Mouse (Mus musculus): ENCODE data around the gene Sec31a.

Gene Sec31a

DNA sequence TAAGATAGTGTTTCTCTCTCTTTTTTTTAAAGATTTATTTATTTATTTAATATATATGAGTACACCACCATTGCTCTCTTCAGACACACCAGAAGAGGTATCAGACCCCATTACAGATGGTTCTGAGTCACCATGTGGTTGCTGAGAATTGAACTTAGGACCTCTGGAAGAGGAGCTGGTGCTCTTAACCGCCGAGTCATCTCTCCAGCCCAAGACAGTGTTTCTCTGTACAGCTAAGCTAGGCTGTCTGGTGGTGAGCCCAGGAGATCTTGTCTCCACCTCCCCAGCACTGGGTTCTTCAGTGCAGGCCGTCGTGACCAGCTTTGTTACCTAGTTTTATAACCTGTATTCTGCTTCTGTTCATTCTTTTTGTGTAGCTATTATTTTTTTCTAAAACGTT, 5.8 kb downstream of the Sec31a start:
- in situ Hi-C loops (cut with MboI, MseI) = no loop called here

DNA sequence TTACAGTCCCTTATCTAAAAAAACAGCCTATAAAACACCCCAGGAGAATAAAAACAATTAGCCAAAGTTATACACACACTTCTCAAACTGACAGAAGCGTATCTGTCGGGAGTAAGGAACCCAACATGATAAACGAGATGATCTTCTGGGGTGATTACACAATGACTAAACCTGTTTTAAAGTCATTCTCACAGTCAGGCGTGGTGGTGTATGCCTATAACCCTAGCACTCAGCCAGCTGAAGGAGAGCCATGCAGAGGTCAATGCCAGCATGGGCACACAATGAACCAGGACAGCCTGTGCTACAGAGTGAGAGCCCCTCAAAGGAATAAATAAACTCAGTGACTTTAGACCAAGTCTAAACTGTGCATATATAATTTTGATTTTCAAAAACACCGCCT, 7.5 kb downstream of the Sec31a start:
- in situ Hi-C loops (cut with MboI, MseI) = no loop called here

DNA sequence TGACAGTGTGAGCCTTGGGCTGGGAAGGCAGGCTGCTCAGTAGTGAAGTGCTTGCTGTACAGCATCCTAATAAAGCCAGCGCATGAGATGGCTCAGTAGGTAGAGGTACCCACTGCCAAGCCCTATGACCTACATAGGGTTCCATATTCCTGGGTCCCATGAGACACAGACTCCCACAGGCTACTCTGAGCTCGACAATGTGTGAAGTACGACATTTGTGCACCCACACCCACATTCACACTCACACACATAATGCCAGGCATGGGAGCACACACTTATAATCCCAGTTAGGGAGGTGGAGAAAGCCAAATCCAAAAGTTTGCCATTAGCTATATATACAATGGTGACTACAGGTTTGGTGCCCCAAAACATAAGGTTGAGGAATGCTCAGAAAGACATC, 19.3 kb downstream of the Sec31a start:
- in situ Hi-C loops (cut with MboI, MseI) = no loop called here

DNA sequence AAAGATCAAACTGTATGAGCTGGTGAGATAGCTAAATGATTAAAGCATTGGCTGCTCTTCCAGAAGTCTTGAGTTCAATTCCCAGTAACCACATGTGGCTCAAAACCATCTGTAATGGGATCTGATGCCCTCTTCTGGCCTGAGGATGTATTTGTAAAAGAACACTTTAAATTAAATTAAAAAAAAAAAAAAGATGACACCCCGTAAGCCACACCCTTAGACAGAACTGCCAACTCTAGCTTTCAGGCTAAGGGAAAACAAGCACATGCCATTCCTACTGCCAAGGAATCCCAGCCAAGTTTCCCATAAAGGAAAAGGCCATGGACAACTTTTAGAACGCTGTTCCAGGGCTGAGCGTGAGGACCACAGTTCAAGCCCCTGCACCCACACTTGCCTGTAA, 22.4 kb downstream of the Sec31a start:
- in situ Hi-C loops (cut with MboI, MseI) = no loop called here

DNA sequence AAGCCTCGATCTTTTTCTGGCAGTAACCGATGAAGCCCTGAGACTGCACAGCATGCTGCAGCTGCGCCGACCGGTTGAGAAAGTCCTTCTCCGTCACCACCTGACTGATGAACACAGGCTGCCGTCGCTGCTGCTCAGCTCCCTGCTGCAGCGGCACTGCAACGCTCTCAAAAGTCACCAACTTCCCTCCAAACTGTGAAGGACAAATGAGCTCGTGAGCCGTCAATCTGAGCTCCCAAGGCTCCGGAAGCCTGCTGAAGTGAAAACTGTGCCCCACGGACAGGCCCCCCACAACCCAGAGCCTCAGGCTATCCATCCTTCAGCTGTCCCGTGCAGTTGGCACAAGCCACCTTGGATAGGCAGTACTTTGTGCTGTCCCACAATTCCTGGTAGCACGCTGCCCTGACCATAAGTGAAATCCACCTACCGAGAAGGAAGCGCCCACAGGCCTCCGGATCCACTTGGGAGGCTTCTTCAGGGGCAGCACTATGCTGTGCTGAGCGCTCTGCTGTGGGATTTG, 23.5 kb downstream of the Sec31a start:
- in situ Hi-C loops (cut with MboI, MseI) = no loop called here

DNA sequence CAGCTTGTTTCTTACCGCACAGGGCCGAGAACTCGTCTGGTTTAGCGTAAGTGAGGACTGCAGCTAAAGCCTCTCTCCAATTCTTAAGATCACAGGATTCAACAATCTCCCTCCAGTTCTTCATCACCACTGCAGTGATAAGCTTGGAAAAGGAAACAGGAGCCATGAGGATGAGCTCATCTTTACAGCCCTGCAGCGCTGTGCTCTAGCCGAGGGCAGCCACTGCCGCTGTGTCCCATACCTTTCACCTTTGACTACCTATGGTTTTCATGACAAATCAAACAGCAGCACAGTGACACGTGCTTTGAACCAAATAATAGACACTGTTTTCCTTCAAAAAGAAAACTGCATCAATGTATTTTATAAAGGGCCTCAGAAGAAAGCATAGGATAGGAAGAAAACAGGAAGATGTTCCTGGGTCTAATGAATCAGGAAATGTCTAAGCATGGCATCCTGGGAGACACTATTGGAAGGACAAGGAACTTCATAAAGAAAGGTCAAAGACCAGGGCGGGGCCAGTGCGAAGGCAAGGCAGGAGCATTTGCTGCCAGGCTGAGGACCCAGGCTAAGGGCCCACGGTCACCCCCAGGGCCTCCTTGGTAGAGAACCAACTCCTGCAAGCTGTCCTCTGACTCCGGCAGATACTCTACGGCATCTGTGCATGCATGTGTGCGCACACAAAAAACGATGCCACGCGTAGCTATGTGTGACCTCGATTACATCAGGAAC, 32.1 kb downstream of the Sec31a start:
- in situ Hi-C loops (cut with MboI, MseI) = no loop called here

DNA sequence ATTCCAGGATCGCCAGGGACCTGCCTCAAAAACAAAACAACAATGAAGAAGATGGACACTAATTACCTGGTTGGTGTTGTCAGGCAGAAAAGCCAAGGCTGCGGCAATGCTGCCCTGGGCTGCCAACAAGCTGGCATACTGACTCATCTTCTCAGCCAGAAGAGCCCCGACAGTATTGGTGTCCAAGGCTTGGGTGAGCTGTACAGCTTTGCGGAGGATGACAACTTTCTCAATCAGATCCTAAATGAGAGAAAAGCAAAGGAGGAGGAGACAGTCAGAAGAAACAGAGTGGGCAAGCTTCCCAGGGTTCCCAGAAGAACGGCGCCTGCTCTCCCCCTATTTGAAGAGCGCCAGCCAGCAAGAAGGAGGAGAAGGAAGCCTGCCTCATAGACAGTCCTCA, 34.9 kb downstream of the Sec31a start:
- in situ Hi-C loops (cut with MboI, MseI) = no loop called here

DNA sequence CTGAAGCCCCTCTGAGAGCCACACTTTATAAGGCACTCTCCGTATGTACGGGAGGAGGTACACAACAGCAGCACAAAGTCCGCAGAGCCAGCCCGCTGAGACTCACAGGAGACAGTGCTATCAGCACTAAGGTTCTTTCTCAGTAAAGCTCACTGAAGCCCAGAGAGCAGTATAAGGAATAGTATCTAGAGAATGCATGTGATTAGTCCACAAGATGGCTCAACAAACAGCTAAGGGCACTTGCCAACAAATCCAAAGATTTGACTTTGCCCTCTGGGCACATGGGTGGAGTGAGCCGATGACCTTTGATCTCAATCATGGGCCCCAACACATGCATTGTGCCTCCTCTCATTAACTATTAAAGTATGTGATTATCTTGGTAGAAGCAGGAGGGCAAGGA, 35.8 kb downstream of the Sec31a start:
- in situ Hi-C loops (cut with MboI, MseI) = no loop called here

DNA sequence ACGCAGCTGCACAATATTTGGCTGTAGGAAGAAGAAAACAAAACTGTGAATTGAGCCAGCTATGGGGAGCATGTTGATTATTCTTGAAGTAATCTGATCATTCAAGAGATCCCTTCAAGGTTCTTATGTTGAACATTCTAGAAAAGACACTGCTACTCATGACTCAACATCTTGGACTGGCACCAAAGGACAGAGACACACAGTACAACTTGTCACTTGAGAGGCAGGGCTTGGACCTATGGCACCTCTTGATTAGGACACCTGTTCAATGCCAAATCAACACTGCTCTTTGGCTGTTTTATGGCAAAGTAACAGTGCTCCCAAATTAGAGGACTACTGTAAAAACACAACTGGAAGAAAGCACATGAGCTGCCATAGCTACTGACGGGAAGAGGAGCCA, 37.1 kb downstream of the Sec31a start:
- in situ Hi-C loops (cut with MboI, MseI) = no loop called here

DNA sequence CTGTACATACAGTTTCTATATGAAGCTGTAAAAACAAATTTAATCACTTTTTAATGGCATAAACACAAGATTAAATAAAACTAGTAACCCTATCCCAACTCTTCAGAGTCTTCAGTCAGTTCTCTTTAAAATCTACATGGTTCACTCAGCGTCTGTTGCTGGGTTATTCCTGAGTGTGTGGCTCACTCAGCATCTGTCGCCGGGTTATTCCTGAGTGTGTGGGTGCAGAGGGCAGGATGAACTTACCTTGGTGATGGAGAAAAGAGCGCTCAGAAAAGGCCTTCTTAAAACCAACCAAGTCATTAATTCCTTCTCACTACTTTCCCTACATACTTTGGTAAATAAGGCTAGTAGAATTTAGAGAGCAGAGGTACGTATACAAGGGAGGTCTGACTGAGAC, 37.8 kb downstream of the Sec31a start:
- in situ Hi-C loops (cut with MboI, MseI) = no loop called here

DNA sequence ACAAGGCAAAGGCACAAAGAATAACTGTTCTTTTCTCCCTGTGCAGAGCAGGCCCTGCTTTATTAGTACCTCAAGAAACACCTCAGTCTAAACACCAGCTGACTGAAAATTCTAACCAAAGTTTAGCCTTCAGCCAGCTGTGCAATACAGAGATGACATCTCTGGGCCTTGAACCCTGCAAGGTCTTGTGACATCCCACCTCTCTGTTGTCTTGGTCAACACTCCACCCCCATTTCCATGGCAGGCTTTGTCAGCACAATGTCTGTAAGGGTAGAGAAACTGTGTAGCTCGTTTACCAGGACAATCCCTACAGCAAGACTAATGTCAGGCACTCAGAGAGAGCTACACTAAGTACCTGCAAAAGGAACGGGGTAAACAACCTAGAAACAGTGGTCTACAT, 38.7 kb downstream of the Sec31a start:
- in situ Hi-C loops (cut with MboI, MseI) = no loop called here

DNA sequence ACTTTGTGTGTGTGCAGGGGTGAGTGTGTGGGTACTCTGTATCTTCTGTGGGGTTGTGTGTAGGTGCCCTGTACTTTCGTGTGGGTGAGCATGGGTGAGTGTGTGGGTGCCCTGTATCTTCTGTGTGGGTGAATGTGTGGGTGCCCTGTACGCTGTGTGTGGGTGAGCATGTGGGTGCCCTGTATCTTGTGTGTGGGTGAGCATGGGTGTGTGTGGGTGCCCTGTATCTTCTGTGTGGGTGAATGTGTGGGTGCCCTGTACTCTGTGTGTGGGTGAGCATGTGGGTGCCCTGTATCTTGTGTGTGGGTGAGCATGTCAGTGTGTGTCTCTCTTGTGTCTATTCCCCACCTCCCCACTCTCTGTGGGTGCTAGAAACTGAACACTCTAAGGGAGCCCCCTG, 41.3 kb downstream of the Sec31a start:
- in situ Hi-C loops (cut with MboI, MseI) = no loop called here

DNA sequence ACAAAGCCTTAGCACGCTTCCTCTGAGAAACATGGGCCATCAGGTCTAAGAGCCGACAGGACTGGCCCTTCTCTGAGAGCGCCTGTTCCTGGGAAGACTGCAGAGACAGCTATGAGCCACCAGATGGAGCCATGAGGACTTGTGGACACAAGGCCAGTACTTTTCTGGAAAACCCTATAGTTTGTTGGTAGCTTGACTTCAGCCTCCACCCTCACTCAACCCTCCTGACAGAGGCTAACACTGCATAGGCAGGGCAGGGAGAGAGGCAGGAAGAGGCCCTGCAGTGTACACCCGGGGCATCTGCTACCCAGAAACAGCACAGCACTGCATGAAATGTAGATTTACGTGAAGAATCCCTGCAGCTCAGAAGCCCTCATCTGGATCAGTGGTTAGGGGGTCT, 42.1 kb downstream of the Sec31a start:
- in situ Hi-C loops (cut with MboI, MseI) = no loop called here

DNA sequence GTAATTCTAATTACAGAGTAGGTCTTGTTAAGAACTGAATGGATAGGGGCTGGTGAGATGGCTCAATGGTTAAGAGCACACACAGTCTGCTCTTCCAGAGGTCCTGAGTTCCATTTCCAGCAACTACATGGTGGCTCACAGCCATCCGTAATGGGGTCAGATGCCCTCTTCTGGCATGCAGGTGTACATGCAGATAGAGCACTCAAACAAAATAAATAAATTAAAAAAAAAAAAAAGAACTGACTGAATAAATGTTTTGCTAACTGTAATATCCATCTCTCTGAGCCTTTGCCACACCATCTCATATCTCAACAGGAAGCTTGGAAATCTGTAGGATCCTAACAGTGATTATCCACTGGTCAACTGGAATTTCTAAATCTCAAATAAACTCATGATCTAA, 45.1 kb downstream of the Sec31a start:
- in situ Hi-C loops (cut with MboI, MseI) = no loop called here

DNA sequence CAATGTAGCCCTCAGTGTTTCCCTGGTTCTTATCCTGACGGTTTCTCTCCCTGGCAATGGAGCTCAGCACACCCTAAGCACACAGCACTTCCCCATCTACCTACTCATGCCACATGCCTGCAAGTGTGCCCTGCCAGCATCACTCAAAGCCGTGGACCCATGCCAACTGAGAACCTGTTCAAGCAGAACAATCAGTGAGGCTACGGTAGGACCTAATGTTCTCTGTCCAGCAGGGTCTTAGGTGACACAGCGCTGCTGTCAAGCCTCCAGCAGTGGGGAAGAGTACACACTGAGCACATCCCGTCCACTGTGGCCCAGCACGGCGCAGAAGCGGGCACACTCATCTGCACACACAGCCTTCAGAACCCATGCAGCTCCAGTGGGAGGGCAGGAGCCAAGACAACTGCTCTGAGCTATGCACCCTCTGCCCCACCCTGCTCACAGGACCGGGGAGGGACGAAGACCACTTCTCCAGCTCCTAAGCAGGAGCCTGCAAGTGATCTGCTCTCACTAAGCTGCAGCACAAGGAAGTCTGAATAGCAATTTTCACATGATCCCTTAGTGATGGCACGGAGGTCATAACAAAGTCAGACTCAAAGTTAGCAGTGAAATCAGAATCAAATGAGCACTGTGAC, 46.1 kb downstream of the Sec31a start:
- in situ Hi-C loops (cut with MboI, MseI) = no loop called here

DNA sequence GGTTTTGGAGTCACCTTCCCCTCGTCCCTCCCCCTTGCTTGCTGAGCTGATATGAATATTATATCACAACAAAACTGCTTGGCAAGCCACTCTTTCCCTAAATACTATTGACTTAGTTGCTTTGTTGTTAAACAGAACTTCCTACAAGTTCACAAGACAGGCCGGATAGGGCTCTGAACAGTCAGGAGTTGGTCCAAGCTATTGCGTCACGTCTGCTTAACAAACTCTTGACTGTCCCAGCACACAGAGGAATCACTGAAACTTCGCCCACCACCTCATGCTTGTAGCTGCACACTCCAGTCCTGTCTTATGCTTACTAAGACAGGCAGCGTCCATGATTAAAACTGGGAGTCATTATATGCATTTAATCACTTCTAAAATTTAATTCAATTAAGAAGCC, 46.9 kb downstream of the Sec31a start:
- in situ Hi-C loops (cut with MboI, MseI) = no loop called here

DNA sequence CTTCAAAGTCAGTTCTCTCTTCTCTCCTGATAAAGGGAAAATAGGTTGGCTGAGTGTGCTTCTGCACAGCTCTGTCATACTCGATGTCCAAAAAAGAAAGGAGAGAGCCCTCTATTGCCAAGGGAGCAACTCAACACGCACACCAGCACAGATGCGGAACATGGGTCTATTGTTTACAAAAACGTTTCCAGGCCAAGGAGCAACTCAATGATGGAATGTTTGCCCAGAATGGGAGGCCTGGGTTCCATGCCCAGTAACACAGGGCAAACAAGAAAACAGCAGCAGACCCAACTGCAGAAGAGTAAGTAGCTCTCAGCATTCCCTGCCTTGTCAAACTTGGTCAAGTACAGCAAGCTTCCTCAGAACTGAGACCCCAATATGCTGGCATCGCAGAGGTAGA, 47.5 kb downstream of the Sec31a start:
- in situ Hi-C loops (cut with MboI, MseI) = no loop called here

DNA sequence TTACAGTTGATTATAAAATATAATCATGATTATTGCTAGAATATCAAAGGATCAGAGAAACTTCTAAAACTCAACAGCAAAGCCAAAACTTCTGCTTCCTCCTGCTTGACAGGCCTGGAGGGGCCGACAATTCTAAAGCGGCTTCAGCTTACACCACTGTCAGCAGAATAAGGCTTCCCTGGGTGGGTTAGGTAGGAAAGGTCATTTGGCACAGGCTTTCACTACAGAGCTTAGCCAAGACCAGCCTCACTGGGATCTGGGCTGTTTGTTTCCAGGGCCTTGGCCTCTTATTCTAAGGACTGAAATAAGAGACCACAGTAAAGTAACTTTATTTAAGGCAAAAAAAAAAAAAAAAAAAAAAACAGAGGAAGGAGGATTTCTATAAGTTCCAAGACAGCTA, 49.0 kb downstream of the Sec31a start:
- in situ Hi-C loops (cut with MboI, MseI) = no loop called here

DNA sequence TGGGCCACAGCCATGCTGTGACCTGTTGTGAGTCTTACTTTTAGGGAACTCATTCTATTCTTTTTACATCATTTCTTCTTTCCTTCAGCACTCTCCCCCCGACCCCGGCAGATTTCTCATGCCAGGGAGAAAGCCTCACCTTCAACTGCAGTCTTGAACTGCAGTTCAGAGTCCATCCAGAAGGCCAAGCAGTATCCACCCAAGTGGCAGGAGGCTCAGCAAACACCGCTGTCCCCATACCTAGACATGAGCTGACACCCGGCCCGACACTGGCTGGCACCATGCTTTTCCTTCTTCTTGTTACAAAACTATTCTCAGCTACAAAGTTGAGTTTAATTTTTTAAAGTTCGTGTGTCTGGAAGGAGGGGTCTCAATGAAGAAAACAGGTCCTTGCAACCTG, 55.7 kb downstream of the Sec31a start:
- in situ Hi-C loops (cut with MboI, MseI) = no loop called here

DNA sequence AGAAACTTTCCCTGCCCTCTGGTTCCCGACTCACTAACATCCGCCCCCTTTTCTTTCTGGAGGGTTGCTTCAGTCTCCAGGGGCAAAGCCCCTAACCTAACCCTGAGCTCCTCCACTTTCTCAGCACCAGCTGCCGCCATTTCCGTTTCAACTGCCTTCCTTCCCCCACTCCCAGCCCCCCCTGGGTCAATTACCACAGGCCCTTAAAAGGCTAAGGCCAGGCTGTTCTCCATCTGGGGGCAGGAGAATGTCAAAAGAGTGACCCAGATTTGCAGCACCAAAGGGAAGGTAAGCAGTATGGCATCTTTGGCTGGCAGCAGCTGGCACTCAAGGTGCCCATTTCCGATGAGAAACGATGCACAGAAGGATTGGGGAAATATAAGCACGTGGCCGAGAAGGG, 57.7 kb downstream of the Sec31a start:
- in situ Hi-C loops (cut with MboI, MseI) = no loop called here

DNA sequence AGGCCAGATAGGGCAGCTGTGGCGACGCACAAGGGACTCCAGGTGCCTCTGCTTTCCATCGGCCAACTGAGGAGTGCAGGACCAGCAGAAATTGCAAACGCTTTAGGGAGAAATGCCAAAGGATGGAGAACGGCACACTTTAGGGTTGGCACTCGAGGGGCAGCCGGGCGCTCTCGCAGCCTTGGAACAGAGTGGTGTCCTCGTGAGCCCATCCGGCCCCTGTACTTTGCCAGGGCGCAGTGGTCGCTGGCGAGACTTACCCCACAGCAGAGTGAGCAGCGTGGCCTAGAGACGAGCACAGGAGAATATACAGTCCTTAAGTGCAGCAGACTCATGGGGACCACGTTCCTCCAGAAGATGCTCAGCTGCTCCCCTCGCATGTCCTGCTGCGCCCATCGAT, 61.4 kb downstream of the Sec31a start:
- in situ Hi-C loops (cut with MboI, MseI) = no loop called here

DNA sequence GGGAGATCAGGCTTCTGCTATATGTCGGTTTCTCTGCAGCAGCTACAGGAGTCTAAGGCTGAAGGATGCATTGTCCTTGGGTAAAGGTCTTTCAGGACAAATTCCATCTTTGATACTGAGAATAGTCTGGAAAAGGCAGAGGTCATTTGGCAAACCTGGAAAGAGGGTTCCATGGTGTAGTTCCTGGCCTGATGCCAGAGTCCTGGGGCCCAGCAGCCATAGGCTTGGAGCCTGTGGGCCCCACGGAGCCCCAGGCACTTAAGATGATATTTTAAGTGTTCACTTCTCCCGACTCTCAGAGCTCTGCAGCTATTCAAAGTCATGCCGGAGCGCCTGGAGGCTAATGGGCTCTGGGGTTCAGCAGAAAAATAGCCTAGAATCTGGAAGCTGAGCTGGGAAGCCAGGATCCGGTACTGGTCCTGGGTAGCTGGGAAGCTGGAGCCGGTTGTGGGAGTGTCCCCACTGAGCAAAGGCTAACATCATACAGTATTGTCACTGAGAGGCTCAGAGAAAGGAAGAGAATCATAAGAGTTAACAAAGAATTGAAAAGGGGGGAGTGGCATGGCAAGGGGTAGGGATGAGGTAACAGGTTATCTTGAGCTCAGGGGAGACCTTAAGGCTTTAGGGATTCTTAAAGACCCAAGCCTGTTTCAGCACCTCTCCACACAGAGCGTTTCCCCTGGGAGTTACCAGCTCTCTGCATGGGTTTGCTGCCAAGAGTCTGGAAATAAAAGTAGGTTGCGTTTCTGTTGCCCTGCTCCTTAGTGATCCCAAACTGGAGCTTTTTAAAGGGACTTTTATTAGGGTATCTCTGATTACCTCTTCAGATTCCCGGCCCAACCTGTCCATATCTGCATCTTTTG, 62.8 kb downstream of the Sec31a start:
- in situ Hi-C loops (cut with MboI, MseI) = no loop called here

Measured in regulatory T cell (primary cell).